Mouse (Mus musculus) testis, adult 2 months (tissue): ENCODE data around the gene Olfr560. TPM values are rescaled to one million over a fixed set of nuclear protein-coding genes. Genes with fewer than 3 reads are reported as not detected.

Source experiments
- H3K27ac ChIP-seq: fragments of 200-500 bp; 2 replicates; pipeline ENCODE4 v1.5.1; 2012; ENCODE audit warnings: low read depth, low read length; ENCODE audit not compliant: control insufficient read depth, insufficient read depth
- H3K27me3 ChIP-seq: fragments of 200-500 bp; 2 replicates; pipeline ENCODE4 v1.6.1; 2012; ENCODE audit warnings: mild to moderate bottlenecking, low read length, moderate library complexity; ENCODE audit not compliant: control insufficient read depth, insufficient read depth
- H3K36me3 ChIP-seq: fragments of 200-500 bp; 2 replicates; pipeline ENCODE4 v1.6.1; 2012; ENCODE audit warnings: mild to moderate bottlenecking, low read length; ENCODE audit not compliant: control insufficient read depth, insufficient read depth
- H3K4me1 ChIP-seq: fragments of 200-500 bp; 2 replicates; pipeline ENCODE4 v1.6.1; 2012; ENCODE audit warnings: low read length; ENCODE audit not compliant: control insufficient read depth, insufficient read depth
- H3K4me3 ChIP-seq: fragments of 200-500 bp; 2 replicates; pipeline ENCODE4 v1.5.1; 2012; ENCODE audit warnings: low read depth, mild to moderate bottlenecking, low read length, moderate library complexity, mixed read lengths; ENCODE audit not compliant: control insufficient read depth
- CTCF ChIP-seq: fragments of 200-500 bp; IDR thresholded peaks from 2 replicates; pipeline ENCODE4 v1.5.1; 2012; ENCODE audit warnings: low read depth, mild to moderate bottlenecking, inconsistent platforms, low read length, moderate library complexity; ENCODE audit not compliant: control insufficient read depth, insufficient read depth, insufficient replicate concordance
- POLR2A ChIP-seq: fragments of 200-500 bp; IDR thresholded peaks from 2 replicates; pipeline ENCODE4 v1.6.1; 2012; ENCODE audit warnings: low read depth, mild to moderate bottlenecking, inconsistent platforms, low read length, moderate library complexity; ENCODE audit not compliant: control insufficient read depth
- polyA plus RNA-seq: library from polyadenylated mRNA; depleted of rRNA; stranded (reverse); fragments of >200 nt; gene quantifications from 2 replicates; pipeline ENCODE4 v1.2.3, GENCODE M21; 2012; rRNA removed

The Olfr560 gene
- polyA plus RNA-seq, result not detected in 2 replicates

DNA sequence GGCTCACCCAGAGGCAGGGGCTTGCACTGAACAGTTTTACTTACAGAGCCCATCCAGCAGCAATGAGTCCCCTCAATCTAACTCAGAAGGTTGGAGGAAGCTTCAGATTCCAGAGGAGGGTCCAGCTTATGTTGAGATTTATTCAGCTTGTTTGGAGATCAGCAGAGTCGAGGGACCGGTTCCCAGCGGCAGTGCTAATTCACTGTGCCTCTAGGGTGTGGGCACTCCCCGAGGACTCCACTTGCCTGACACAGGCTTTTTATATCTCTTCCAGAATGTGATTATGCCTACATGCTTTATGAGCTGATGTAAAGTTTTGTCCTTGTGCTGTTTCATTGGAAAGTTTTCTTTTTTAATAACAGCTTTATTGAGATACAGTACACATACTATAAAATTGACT, at the start of gene Olfr560, which contains the start of gene Olfr78:
Gene Olfr560, minus strand, starts transcription at position 101 of the 400 bp plus-strand sequence.
Gene Olfr78, minus strand, starts transcription at position 206 of the 400 bp plus-strand sequence.
- TF ChIP-seq POLR2A, result no peak
- TF ChIP-seq CTCF, result no peak
- Histone ChIP-seq H3K27ac (no peak within 1 kb of the TSS), H3K36me3 (no peaks in the 10 kb centered on the region), H3K4me1 (no peaks in the 10 kb centered on the region), H3K4me3 (no peak within 1 kb of the TSS), H3K27me3 (no peaks in the 10 kb centered on the region)

DNA sequence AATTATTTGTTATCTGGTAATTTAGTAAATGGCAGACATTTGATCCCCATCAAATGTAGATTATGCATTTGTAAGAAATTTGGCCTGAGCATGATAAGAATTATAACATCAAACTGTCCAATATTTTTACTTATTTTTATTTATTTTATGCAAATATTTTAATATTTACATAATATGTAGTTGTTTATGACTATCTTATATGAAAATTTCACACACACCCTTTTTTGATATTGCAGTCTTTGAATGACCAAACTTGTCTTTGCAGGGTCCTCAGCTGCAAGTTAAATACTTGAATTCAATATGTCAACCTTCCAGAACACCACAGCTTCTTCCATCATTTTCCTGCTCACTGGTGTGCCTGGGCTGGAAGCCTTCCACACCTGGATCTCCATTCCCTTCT, 44.0 kb upstream of the Olfr560 start, which contains the start of gene Olfr564:
Gene Olfr564, plus strand, starts transcription at position 301 of the 400 bp plus-strand sequence.
- no peak within 1 kb of the TSS for H3K27ac ChIP-seq
- no peak within 1 kb of the TSS for H3K4me3 ChIP-seq
- no peaks in the 10 kb centered on the region for H3K4me1 ChIP-seq
- no peak for TF ChIP-seq POLR2A
- no peak for TF ChIP-seq CTCF
- H3K36me3 ChIP-seq, result no peaks in the 10 kb centered on the region
- H3K27me3 ChIP-seq, result no peaks in the 10 kb centered on the region

DNA sequence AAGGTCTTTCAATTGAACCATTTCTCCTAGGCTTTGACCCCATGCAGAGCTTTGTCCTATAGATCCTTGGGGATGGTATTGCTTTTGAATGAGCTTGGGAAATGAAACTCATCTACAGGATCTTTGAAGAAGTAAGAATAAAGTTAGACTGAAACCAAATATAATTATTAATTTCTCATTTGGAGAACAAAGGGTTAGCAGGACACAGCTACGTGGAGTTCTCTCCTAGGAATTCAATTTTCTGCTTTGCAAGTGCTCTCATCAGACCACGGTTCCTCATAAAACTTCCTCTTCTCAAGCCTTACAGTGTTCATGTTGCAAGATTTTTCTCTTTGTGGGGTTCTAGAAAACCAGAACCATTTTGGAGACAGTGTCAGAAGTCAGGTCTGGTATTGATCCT, 11.8 kb upstream of the Olfr560 start, which contains the start of gene Olfr561:
Gene Olfr561, plus strand, starts transcription at position 301 of the 400 bp plus-strand sequence.
- Histone ChIP-seq H3K36me3 (no peaks in the 10 kb centered on the region), H3K4me1 (no peaks in the 10 kb centered on the region), H3K4me3 (no peak within 1 kb of the TSS), H3K27me3 (no peaks in the 10 kb centered on the region), H3K27ac (no peak within 1 kb of the TSS)
- TF ChIP-seq CTCF, result no peak
- no peak for TF ChIP-seq POLR2A

DNA sequence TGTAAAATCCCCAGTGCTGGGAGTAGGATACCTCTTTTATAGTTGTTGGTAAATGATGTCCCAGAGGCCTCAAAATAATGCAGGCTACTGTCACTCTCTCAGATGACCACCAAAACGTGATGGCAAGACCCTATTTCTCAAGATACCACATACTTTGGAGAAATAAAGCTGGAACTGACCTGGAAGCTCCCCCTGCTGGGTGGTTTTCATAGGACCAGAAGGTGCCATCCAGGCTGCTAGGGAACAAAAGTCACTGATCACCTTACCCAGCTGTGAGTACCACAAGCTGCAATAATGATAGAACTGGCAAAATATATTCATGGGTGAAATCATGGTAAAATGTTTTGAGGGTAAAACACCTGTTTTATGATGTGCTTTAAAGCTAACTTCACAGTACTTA, 7.1 kb downstream of the Olfr560 start:
- Histone ChIP-seq H3K4me1 (no peaks in the 10 kb centered on the region), H3K27me3 (no peaks in the 10 kb centered on the region), H3K4me3 (no peak overlapping the region), H3K36me3 (no peaks in the 10 kb centered on the region), H3K27ac (no peak overlapping the region)
- TF ChIP-seq POLR2A, result no peak
- TF ChIP-seq CTCF, result no peak

DNA sequence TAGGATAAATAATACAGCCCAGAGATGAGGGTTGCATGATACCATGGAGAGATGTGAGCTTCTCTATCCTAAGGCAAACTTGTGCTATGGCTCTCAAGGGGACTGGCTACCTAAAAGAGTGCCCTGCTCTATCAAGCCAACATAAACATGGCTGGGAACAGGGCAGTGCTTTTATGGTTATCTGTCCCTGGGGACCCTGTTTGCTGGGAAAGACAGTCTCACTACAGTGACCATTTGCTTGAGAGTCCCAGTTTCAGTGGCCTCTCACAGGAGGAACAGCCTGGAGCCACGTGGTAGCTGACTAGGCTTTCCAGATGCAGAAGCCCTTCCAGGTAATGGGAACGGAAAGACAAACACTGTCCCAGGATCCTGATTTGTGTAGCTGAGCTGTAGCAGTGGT, 21.5 kb downstream of the Olfr560 start:
- no peak for TF ChIP-seq POLR2A
- TF ChIP-seq CTCF, result no peak
- no peaks in the 10 kb centered on the region for H3K4me1 ChIP-seq
- no peak overlapping the region for H3K4me3 ChIP-seq
- no peaks in the 10 kb centered on the region for H3K27me3 ChIP-seq
- no peaks in the 10 kb centered on the region for H3K36me3 ChIP-seq
- no peak overlapping the region for H3K27ac ChIP-seq

DNA sequence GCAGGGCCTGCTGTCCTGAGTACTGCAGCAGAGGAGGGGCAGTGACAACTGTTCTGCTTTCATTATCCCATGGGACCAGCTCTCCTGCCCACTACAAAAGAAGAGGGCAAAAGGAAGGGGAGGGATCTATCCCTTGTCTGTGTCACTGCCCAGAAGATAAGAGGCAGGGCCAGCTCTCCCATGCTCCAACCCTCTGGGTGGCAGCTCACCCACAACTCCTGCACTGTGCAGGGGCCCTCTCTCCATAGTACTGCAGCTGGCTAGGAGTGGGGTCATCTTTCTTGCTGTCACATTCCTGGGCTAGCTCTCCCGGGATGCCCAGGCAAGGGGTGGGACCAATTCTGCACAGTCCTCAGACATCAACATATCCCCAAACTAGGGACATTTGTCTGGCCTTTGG, 25.4 kb downstream of the Olfr560 start:
- H3K36me3 ChIP-seq, result no peaks in the 10 kb centered on the region
- no peaks in the 10 kb centered on the region for H3K4me1 ChIP-seq
- H3K27ac ChIP-seq, result no peak overlapping the region
- H3K4me3 ChIP-seq, result no peak overlapping the region
- TF ChIP-seq CTCF (no peak), POLR2A (no peak)
- H3K27me3 ChIP-seq, result no peaks in the 10 kb centered on the region

DNA sequence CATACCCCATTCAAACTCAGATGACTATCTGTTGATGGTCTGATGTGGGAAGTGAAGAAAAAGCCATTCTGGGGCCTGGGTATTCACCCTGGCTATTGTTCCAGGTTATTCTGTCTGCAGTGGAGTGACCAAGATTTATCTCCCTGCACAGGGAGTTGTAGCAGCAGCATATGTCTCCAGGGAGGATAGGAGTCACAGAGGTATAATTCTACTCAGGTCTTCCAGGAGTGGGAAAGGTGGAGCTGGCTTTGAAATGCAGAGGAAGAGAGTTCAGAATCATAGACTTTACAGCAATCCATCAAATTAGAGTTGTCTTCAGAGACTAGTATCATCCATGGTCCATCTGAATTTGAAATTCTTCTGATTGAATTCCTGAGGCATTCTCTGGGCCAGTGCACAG, 31.8 kb downstream of the Olfr560 start, which contains the start of gene Olfr559:
Gene Olfr559, minus strand, starts transcription at position 101 of the 400 bp plus-strand sequence.
- no peaks in the 10 kb centered on the region for H3K4me1 ChIP-seq
- no peaks in the 10 kb centered on the region for H3K36me3 ChIP-seq
- H3K27ac ChIP-seq, result no peak within 1 kb of the TSS
- H3K27me3 ChIP-seq, result no peaks in the 10 kb centered on the region
- H3K4me3 ChIP-seq, result no peak within 1 kb of the TSS
- no peak for TF ChIP-seq CTCF
- no peak for TF ChIP-seq POLR2A

DNA sequence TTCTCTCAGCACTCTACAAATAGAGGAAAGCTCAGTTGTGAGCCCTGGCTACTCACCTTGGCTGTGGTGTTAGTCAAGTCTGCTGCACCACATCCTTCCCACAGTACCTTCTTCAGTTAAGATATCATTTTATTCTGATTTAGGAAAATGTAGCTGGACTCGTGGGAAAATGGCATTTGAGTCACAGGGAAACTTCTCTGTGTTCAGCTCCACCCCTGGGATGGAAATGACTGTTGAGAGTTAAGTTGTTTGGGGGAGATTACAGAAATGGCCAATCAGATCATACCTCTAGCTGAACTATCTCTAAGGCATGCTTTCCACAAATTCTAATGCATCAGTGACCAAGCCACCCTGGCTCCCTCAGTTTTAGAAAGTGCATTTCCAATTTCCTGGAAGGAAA, 40.2 kb downstream of the Olfr560 start, which contains the start of gene Olfr33:
Gene Olfr33, minus strand, starts transcription at position 101 of the 400 bp plus-strand sequence.
- Histone ChIP-seq H3K36me3 (no peaks in the 10 kb centered on the region), H3K27ac (no peak within 1 kb of the TSS), H3K27me3 (no peaks in the 10 kb centered on the region), H3K4me3 (no peak within 1 kb of the TSS), H3K4me1 (no peaks in the 10 kb centered on the region)
- TF ChIP-seq CTCF, result no peak
- TF ChIP-seq POLR2A, result no peak

DNA sequence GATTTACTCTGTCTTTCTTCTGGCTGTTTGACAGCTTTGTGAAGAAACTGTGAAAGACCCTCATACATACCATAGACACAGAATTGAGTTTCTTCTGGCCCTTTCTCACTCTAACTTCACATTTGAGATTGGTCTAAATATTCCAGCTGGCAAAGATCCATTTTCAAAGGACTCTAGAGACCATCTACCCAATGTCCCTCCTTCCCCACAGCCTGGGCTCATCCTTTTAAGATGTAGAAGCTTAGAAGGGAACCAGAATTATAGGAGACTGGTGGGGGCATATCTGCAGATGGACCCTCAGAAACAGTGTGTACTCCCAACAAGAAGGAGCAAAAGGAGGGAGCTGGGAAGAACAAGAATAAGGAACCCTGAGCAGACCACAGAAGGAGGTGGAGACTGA, 57.3 kb downstream of the Olfr560 start, which contains the start of gene Olfr558:
Gene Olfr558, plus strand, starts transcription at position 301 of the 400 bp plus-strand sequence.
- no peaks in the 10 kb centered on the region for H3K36me3 ChIP-seq
- no peak within 1 kb of the TSS for H3K4me3 ChIP-seq

More for the DNA sequence above, 57.3 kb downstream of the Olfr560 start, which contains the start of gene Olfr558:
- no peak for TF ChIP-seq CTCF
- no peak for TF ChIP-seq POLR2A
- Histone ChIP-seq H3K27ac (no peak within 1 kb of the TSS), H3K4me1 (no peaks in the 10 kb centered on the region), H3K27me3 (no peaks in the 10 kb centered on the region)

Other genes starting within 250 kb of the Olfr560 start
- gene Olfr547, start 224.6 kb downstream of the Olfr560 start, polyA plus RNA-seq, result not detected in 2 replicates
- not detected in 2 replicates for gene Olfr548-ps1, start 218.5 kb downstream of the Olfr560 start, polyA plus RNA-seq
- gene Olfr549, start 209.5 kb downstream of the Olfr560 start, polyA plus RNA-seq, result not detected in 2 replicates
- 0.54 and 0.59 TPM in 2 replicates for gene Trim21, start 193.9 kb downstream of the Olfr560 start, polyA plus RNA-seq
- gene Olfr550, start 187.9 kb downstream of the Olfr560 start, polyA plus RNA-seq, result not detected in 2 replicates
- gene Olfr551, start 167.5 kb downstream of the Olfr560 start, polyA plus RNA-seq, result not detected in 2 replicates
- gene Olfr552, start 161.6 kb downstream of the Olfr560 start, polyA plus RNA-seq, result not detected in 2 replicates
- gene Olfr553, start 141.1 kb downstream of the Olfr560 start, polyA plus RNA-seq, result not detected in 2 replicates
- 0.14 and 0.26 TPM in 2 replicates for gene Olfr554, start 120.9 kb downstream of the Olfr560 start, polyA plus RNA-seq
- gene Olfr555, start 100.5 kb downstream of the Olfr560 start, polyA plus RNA-seq, result not detected in 2 replicates
- not detected in 2 replicates for gene Olfr556, start 94.5 kb downstream of the Olfr560 start, polyA plus RNA-seq
- gene Trim68, start 72.0 kb downstream of the Olfr560 start, polyA plus RNA-seq, result 6.0 and 8.3 TPM in 2 replicates
- gene Olfr557, start 63.5 kb downstream of the Olfr560 start, polyA plus RNA-seq, result 0.10 TPM in 1 of 2 replicates, not detected in the other
- 0.19 and 0.25 TPM in 2 replicates for gene Olfr558, start 57.2 kb downstream of the Olfr560 start, polyA plus RNA-seq
- 0.25 and 0.47 TPM in 2 replicates for gene Olfr33, start 40.3 kb downstream of the Olfr560 start, polyA plus RNA-seq
- gene Olfr559, start 31.9 kb downstream of the Olfr560 start, polyA plus RNA-seq, result not detected in 2 replicates
- 1.1 and 1.3 TPM in 2 replicates for gene Olfr78, start 105 bp upstream of the Olfr560 start, polyA plus RNA-seq
- not detected in 2 replicates for gene Olfr561, start 11.9 kb upstream of the Olfr560 start, polyA plus RNA-seq
- not detected in 2 replicates for gene Olfr564, start 44.1 kb upstream of the Olfr560 start, polyA plus RNA-seq
- gene Olfr566, start 99.4 kb upstream of the Olfr560 start, polyA plus RNA-seq, result not detected in 2 replicates
- 0.26 and 0.59 TPM in 2 replicates for gene Olfr568, start 117.8 kb upstream of the Olfr560 start, polyA plus RNA-seq
- not detected in 2 replicates for gene Olfr569, start 131.5 kb upstream of the Olfr560 start, polyA plus RNA-seq
- 0.23 TPM in 1 of 2 replicates, not detected in the other for gene Olfr570, start 135.2 kb upstream of the Olfr560 start, polyA plus RNA-seq
- not detected in 2 replicates for gene Olfr571, start 158.2 kb upstream of the Olfr560 start, polyA plus RNA-seq
- not detected in 2 replicates for gene Olfr572, start 165.0 kb upstream of the Olfr560 start, polyA plus RNA-seq
- not detected in 2 replicates for gene Olfr573-ps1, start 183.2 kb upstream of the Olfr560 start, polyA plus RNA-seq
- not detected in 2 replicates for gene Olfr574, start 189.1 kb upstream of the Olfr560 start, polyA plus RNA-seq
- not detected in 2 replicates for gene Olfr575, start 199.4 kb upstream of the Olfr560 start, polyA plus RNA-seq
- not detected in 2 replicates for gene Olfr576, start 203.3 kb upstream of the Olfr560 start, polyA plus RNA-seq
- not detected in 2 replicates for gene Olfr577, start 216.6 kb upstream of the Olfr560 start, polyA plus RNA-seq
- not detected in 2 replicates for gene Olfr578, start 230.0 kb upstream of the Olfr560 start, polyA plus RNA-seq